Mouse (Mus musculus): ENCODE data around the gene Polr3e. TPM values are rescaled to one million over a fixed set of nuclear protein-coding genes. Genes with fewer than 3 reads are reported as not detected.
A peak's percentile ranks its signal among the peaks of the same experiment; 100 is the strongest.

Gene Polr3e
- polyA plus RNA-seq, 1 experiment = 26.3 TPM

DNA sequence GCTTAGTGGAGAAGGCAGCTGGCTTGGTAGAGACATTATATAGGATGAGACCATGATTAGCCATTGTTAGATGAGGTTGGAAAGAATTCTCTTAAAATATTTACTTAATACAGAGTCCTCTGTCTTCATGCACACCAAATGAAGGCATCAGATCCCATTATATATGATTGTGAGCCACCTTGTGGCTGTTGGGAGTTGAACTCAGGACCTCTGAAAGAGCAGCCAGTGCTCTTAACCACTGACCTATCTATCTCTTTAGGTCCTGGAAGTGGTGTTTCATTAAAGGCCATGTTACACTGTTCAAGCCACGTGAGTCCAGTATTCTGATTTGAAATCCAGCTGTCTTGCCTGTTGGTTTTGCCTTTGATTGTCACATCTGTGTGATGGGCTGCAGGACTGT lies 4.2 kb upstream of the Polr3e start:
- no peak for TF ChIP-seq CTCF (IDR thresholded peaks at IDR 0.05; ENCODE audit: borderline replicate concordance, extremely low read depth, insufficient read depth, insufficient read length)
- no peak for TF ChIP-seq POLR2A (IDR thresholded peaks at IDR 0.05; ENCODE audit: borderline replicate concordance, extremely low read depth, insufficient read depth, insufficient read length, poor library complexity, severe bottlenecking)
- DNase-seq (ENCODE audit: low read depth) = no peak

DNA sequence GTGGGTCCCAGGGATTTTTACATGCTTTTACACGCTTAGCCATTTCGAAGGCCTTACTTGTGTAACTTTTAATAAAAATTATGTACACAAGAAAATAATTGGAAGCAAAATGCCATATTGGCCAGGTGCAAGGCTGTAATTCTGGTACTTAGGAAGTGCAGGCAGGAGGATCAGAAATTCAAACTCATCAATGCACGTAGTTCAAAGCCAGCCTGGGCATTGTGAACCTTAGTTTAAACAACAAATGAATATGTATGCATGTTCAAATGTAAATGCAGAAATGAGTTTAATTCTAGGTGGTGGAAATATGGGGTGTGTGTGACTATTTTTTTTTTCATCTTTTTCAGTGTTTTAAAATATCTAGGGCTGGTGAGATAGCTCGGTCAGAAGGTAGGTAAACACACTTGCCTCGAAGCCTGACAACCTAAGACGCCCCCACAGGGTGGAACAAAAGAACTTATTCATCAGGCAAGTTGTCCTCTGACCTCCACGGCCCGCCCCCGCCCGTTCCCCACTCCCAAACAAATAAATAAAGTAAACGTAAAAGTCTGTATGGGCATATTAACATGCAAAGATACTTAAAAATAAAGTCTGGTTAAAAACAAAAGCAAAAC lies 1.2 kb upstream of the Polr3e start:
- TF ChIP-seq POLR2A (IDR thresholded peaks at IDR 0.05; ENCODE audit: borderline replicate concordance, extremely low read depth, insufficient read depth, insufficient read length, poor library complexity, severe bottlenecking) (no peak), CTCF (IDR thresholded peaks at IDR 0.05; ENCODE audit: borderline replicate concordance, extremely low read depth, insufficient read depth, insufficient read length) (no peak)
- DNase-seq (ENCODE audit: low read depth) = no peak

DNA sequence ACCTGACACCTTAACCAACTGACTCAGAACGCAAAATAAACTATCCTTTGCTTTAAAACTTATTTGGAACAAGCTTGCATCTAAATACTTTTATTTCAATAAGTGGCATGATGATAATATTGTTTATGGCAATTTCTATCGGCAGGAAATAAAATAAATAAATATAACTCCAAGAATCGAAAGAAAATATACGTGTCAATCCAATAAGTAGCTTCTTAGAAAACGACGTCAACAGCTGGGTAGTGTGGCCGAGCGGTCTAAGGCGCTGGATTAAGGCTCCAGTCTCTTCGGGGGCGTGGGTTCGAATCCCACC lies 309 bp upstream of the Polr3e start:
- no peak for TF ChIP-seq POLR2A (IDR thresholded peaks at IDR 0.05; ENCODE audit: borderline replicate concordance, extremely low read depth, insufficient read depth, insufficient read length, poor library complexity, severe bottlenecking)
- DNase-seq (ENCODE audit: low read depth) = no peak

DNA sequence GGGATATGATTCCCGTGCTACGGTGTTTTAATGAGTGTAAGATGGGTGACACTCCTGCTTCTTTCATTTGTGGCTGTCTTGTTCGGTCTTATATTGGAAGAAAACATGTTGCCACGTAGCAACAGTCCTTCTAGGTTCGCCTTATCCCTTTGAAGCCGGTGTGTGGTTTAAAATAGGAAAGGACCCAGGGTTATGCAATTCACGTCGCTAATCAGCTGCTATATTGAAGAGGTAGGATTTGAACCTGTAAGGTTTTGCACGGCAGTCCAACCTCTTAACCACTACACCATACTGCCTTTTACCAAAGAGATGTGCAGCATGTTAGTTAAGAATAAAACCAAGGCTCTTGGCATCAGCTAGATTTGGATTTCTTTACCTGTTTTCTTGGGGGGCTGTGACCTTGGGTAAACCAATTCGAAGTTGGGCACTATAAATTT lies 1.0 kb downstream of the Polr3e start:
- no peak for TF ChIP-seq CTCF (IDR thresholded peaks at IDR 0.05; ENCODE audit: borderline replicate concordance, extremely low read depth, insufficient read depth, insufficient read length)
- TF ChIP-seq POLR2A (IDR thresholded peaks at IDR 0.05; ENCODE audit: borderline replicate concordance, extremely low read depth, insufficient read depth, insufficient read length, poor library complexity, severe bottlenecking) = no peak
- peak; percentile 92 for DNase-seq (ENCODE audit: low read depth)

DNA sequence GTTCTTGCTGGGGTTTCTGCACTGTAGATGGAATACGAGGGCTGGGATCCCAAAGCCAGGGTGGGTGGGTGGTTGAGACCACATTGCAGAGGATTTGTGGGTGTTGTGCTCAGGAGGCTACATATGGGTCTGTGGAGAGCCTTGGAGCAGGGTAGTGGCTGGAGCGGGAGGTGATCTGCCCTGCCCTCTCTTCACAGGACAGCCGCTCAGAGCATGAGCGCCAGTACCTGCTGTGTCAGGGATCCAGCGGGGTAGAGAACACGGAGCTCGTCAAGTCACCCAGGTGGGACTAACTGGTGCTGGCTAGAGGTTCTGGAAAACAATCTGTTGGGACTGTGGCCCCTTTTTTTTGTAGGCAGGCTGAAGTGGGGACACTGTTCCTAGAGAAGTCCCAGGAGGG lies 15.6 kb downstream of the Polr3e start:
- TF ChIP-seq CTCF (IDR thresholded peaks at IDR 0.05; ENCODE audit: borderline replicate concordance, extremely low read depth, insufficient read depth, insufficient read length) (no peak), POLR2A (IDR thresholded peaks at IDR 0.05; ENCODE audit: borderline replicate concordance, extremely low read depth, insufficient read depth, insufficient read length, poor library complexity, severe bottlenecking) (no peak)
- DNase-seq (ENCODE audit: low read depth) = no peak

DNA sequence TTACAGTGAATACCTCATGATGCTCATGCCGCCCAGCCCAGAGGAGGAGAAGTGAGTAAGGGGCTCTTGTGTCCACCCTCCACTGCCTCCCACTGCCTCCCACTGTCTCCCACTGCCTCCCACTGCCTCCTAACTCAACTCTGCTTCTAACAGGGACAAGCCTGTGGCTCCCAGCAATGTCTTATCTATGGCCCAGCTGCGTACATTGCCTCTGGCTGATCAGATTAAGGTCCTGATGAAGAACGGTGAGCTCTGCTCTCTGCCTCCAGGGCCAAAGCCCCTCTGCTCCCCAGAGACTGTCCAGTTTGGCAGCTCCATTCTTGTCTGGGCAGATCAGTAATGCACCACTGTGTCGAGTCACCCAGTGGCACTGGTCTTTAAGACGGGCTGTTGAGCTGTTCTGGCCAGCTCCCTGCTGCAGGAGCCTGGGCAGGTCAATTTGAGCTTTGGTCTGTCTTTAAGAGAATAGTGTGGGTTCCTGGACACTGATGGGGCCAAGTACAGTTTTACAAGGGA lies 16.2 kb downstream of the Polr3e start:
- TF ChIP-seq POLR2A (IDR thresholded peaks at IDR 0.05; ENCODE audit: borderline replicate concordance, extremely low read depth, insufficient read depth, insufficient read length, poor library complexity, severe bottlenecking) (no peak), CTCF (IDR thresholded peaks at IDR 0.05; ENCODE audit: borderline replicate concordance, extremely low read depth, insufficient read depth, insufficient read length) (no peak)
- DNase-seq (ENCODE audit: low read depth) = no peak

DNA sequence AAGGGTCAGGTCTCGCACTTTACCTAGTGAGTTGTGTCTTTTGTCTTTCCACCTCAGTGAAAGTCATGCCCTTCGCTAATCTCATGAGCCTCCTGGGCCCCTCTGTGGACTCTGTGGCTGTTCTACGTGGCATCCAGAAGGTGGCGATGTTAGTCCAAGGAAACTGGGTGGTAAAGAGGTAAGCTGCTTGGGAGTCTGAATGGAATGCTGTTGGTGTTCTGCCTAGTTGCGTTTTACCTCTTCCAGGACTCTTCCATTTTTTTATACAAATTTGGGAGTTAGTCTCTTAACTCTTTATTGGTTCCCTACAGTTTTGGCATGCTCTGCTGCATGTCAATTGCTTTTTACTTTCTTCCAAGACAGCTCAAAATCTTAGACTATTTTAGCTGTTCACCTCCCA lies 17.2 kb downstream of the Polr3e start:
- peak; percentile 75 for DNase-seq (ENCODE audit: low read depth)
- peak; percentile 78 for TF ChIP-seq CTCF (IDR thresholded peaks at IDR 0.05; ENCODE audit: borderline replicate concordance, extremely low read depth, insufficient read depth, insufficient read length)
- TF ChIP-seq POLR2A (IDR thresholded peaks at IDR 0.05; ENCODE audit: borderline replicate concordance, extremely low read depth, insufficient read depth, insufficient read length, poor library complexity, severe bottlenecking) = no peak

DNA sequence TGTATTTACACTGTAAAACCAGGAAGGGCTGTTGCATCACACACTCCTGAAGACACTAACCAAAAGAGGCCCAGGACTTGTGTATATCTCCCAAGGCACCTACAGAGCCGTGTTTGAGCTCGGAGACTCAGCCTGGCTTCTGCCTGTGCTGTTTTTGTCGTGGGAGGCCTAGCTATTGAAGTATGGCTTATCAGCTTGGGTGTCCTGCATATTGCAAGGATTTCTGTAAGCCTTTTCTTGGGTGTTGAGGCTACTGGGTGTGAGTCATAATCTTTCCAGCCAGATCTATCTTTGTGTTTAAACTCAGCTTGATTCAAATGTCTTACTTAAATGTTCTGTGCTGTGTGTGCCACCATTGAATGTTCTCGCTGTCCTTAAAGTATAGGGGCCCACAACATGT lies 19.0 kb downstream of the Polr3e start:
- no peak for TF ChIP-seq POLR2A (IDR thresholded peaks at IDR 0.05; ENCODE audit: borderline replicate concordance, extremely low read depth, insufficient read depth, insufficient read length, poor library complexity, severe bottlenecking)
- TF ChIP-seq CTCF (IDR thresholded peaks at IDR 0.05; ENCODE audit: borderline replicate concordance, extremely low read depth, insufficient read depth, insufficient read length) = no peak
- DNase-seq (ENCODE audit: low read depth) = no peak

DNA sequence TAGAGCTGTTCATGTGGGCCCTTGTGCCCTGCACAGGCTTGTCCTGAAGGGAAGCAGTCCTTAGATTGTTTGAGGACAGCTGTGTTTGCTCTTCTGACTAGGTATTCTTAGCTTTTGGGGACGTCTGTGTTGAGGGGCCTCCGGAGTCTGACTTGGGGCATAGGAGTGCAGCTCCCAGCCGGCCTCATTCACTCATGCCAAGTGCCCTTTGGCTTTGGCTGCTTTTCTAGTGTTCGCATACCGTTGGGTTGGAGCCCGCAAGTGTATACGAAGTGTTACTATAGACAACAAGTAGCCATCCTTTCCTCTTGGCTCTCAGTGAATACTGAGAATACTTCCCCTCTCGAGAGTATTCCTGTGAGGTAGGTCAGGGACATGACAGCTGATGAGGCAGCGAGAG lies 20.7 kb downstream of the Polr3e start:
- DNase-seq (ENCODE audit: low read depth) = no peak
- no peak for TF ChIP-seq CTCF (IDR thresholded peaks at IDR 0.05; ENCODE audit: borderline replicate concordance, extremely low read depth, insufficient read depth, insufficient read length)
- TF ChIP-seq POLR2A (IDR thresholded peaks at IDR 0.05; ENCODE audit: borderline replicate concordance, extremely low read depth, insufficient read depth, insufficient read length, poor library complexity, severe bottlenecking) = no peak

DNA sequence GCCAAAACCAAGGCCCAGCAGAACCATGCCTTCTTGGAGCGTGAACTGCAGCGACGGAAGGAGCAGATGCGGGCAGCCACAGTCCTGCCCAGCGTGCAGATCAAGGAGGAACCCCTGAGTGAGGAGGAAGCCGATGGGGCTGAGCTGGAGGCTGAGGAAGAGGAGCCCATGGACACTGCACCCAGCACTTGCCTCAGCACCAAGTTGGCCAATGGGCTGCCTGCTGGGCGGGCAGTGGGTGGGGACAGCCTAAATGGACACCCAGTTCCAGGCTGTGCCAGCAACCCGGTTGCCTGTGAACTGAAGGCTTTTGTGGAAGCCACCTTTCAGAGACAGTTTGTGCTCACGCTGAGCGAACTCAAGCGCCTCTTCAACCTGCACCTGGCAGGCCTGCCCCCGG lies 22.8 kb downstream of the Polr3e start:
- DNase-seq (ENCODE audit: low read depth) = no peak
- TF ChIP-seq CTCF (IDR thresholded peaks at IDR 0.05; ENCODE audit: borderline replicate concordance, extremely low read depth, insufficient read depth, insufficient read length) = no peak
- TF ChIP-seq POLR2A (IDR thresholded peaks at IDR 0.05; ENCODE audit: borderline replicate concordance, extremely low read depth, insufficient read depth, insufficient read length, poor library complexity, severe bottlenecking) = no peak

DNA sequence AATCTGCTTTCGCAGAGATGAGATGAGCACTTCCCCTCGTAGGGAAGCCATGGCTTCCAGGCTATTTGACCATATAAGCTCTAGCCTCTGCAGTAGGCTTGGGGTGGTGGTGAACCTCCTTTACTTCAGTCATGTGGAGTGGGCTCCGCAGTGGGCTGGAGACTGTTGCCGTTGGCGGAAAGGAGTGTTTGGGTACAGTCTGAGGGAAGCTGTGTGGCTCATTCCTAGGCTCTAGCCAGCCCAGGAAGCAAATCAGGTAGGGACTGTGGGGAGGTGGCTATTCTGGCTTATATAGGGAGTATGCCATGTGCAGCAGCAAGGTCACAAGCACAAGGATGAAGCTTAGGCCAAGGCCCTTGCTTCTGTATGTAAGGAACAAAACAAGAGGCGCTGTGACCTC lies 23.7 kb downstream of the Polr3e start:
- DNase-seq (ENCODE audit: low read depth) = no peak
- TF ChIP-seq POLR2A (IDR thresholded peaks at IDR 0.05; ENCODE audit: borderline replicate concordance, extremely low read depth, insufficient read depth, insufficient read length, poor library complexity, severe bottlenecking) = no peak

DNA sequence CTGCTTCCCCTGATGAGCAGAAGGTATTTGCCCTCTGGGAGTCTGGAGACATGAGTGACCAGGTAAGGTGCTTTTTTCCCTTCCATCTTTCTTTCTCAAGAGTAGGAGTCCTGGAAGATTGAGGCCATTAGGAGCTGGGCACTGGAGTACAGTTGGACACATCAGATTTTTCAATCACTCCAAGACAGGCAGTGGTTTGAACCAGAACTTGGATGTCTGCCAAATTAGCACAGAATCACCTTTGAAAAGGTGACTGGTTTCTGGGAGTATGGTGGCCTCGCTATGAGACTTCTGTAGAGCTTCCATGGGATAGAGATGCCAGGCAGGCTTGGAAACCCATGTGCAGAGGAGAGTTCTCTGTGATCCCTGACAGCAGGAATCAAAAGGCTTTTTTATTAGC lies 25.0 kb downstream of the Polr3e start:
- TF ChIP-seq CTCF (IDR thresholded peaks at IDR 0.05; ENCODE audit: borderline replicate concordance, extremely low read depth, insufficient read depth, insufficient read length) (no peak), POLR2A (IDR thresholded peaks at IDR 0.05; ENCODE audit: borderline replicate concordance, extremely low read depth, insufficient read depth, insufficient read length, poor library complexity, severe bottlenecking) (no peak)
- no peak for DNase-seq (ENCODE audit: low read depth)

Data from brain, embryonic 14.5 days (tissue).